13 mouse cellular contexts compared by ENCODE assay signal in genomic region chr12:32677908-32678307, GRCm38 (mm10).
DNase-seq lines count a peak whose midpoint lies in the region; ATAC-seq lines count a peak whose summit lies in the region.
"Had no signal": no experiment of that assay in that cellular context is flagged by ENCODE, and none has a peak within 500 bp of the region (broad histone marks: within the 10 kb centered on the region; RNA-seq: fewer than 3 reads in every experiment).

No protein-coding gene starts in this region.

- no peak for ATAC-seq in megakaryocyte progenitor cell, adult 5-6 weeks (replicated peaks; ENCODE audit: poor library complexity)
- ATAC-seq: forebrain, embryonic 15.5 days; intestine, embryonic 15.5 days had no signal

- DNase-seq in gastrocnemius, adult 8-10 months (ENCODE audit: low spot score in 2 of 2): peak; percentile 19 to 59
- DNase-seq in gastrocnemius, postnatal 14 days: no peak
- peak; percentile 24 for DNase-seq in kidney, adult 18-20 months
- DNase-seq in kidney, postnatal 14 days: no peak
- peak; percentile 22 to 27 for DNase-seq in adrenal gland, postnatal 36 days
- peak; percentile 13 to 23 for DNase-seq in heart, postnatal 14 days
- no peak for DNase-seq in left cerebral cortex, postnatal 14 days (ENCODE audit: low spot score in 2 of 2)
- DNase-seq: cerebellum, adult 9-11 months; right cerebral cortex, postnatal 25 days; thymus, adult 18-20 months had no signal

- intact Hi-C loops in gastrocnemius, postnatal 14 days (cut with DNase I; ENCODE audit: low total_unique reads): no loop called here
- intact Hi-C loops in heart, postnatal 14 days (cut with DNase I): no loop called here
- intact Hi-C loops in left cerebral cortex, postnatal 14 days (cut with DNase I): no loop called here

Comparison
In these comparisons a context has a peak if more than half of its experiments do, and no peak if none do; other contexts are left out.
1. DNase-seq: peak in gastrocnemius, adult 8-10 months (2 of 2), kidney, adult 18-20 months (single experiment), adrenal gland, postnatal 36 days (2 of 2) and heart, postnatal 14 days (2 of 2); none in gastrocnemius, postnatal 14 days (single experiment), kidney, postnatal 14 days (single experiment) and left cerebral cortex, postnatal 14 days (0 of 2).